In the genomic region with DNA sequence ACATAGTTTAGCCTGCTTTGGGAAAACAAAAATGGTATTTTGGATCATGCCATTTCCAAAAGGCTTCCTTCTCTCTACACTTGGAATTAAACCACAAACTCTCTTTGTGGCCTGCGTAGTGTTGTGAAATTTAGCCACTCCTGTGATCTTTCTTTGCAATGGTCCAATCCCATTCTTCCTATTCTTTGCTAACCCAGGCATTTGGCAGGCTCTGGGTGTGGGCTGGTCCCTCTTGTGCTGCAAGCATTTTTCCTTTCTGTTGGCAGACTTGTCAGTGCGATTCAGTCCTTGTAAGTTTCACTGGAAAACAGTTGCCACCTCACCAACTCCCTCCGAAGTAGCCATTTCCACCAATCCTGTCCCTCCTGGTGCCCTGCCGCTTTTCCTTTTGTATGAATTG, we compare ENCODE assay signal across 10 mouse cellular contexts. TPM values are rescaled to one million over a fixed set of nuclear protein-coding genes. Genes with fewer than 3 reads are reported as not detected.
DNase-seq lines count a peak whose midpoint lies in the region; ATAC-seq lines count a peak whose summit lies in the region.
"Had no signal": no experiment of that assay in that cellular context is flagged by ENCODE, and none has a peak within 500 bp of the region (broad histone marks: within the 10 kb centered on the region; RNA-seq: fewer than 3 reads in every experiment).

No protein-coding gene starts in this region.

- H3K27me3 ChIP-seq in kidney, embryonic 14.5 days (ENCODE audit: control insufficient read depth, insufficient read depth, low read length): no peaks in the 10 kb centered on the region
- H3K27me3 ChIP-seq: intestine, embryonic 15.5 days had no signal

- H3K4me1 ChIP-seq in kidney, embryonic 14.5 days (ENCODE audit: control insufficient read depth, insufficient read depth, low read length): no peaks in the 10 kb centered on the region
- H3K4me1 ChIP-seq: intestine, embryonic 15.5 days had no signal

- ATAC-seq in kidney, embryonic 14.5 days (ENCODE audit: low FRiP score, low TSS enrichment): no peak
- ATAC-seq in granulocyte monocyte progenitor cell, adult 5-6 weeks (replicated peaks; ENCODE audit: poor library complexity, severe bottlenecking): peak; percentile 72
- ATAC-seq: intestine, embryonic 15.5 days had no signal

- H3K4me2 ChIP-seq in kidney, embryonic 14.5 days (replicated peaks; ENCODE audit: low read depth, low read length): no peak overlapping the region
- H3K4me2 ChIP-seq: intestine, embryonic 15.5 days had no signal

- H3K27ac ChIP-seq in kidney, embryonic 14.5 days (ENCODE audit: low read depth, low read length): peak overlapping the region; percentile 74; the same call in 1 of the 2 replicates
- H3K27ac ChIP-seq: intestine, embryonic 15.5 days had no signal

- no peak overlapping the region for H3K4me3 ChIP-seq in kidney, embryonic 14.5 days (ENCODE audit: low read length)
- H3K4me3 ChIP-seq: intestine, embryonic 15.5 days had no signal

- DNase-seq in kidney, postnatal 10 days: no peak
- DNase-seq in urinary bladder, postnatal 36 days (ENCODE audit: low spot score in 2 of 2): peak; percentile 16 to 68
- no peak for DNase-seq in urinary bladder, postnatal 4 days (ENCODE audit: low spot score in 2 of 2)
- DNase-seq in telencephalon, adult 2 months (ENCODE audit: low read depth, low spot score): peak; percentile 57
- DNase-seq in embryo, embryonic 10 days (ENCODE audit: low spot score): no peak
- no peak for DNase-seq in natural killer cell, adult 2 months (ENCODE audit: low spot score in 2 of 2)
- DNase-seq: thymus, postnatal 25 days had no signal

- H3K36me3 ChIP-seq in kidney, embryonic 14.5 days (ENCODE audit: control insufficient read depth, insufficient read depth, low read length): peaks cover 53% of the 10 kb centered on the region

- 93% methylated on average over 4 of the region's 4 CpGs for WGBS in kidney, embryonic 14.5 days

- no peak overlapping the region for H3K9ac ChIP-seq in kidney, embryonic 14.5 days (ENCODE audit: low read depth, low read length)
- H3K9ac ChIP-seq: intestine, embryonic 15.5 days had no signal

- H3K9me3 ChIP-seq in kidney, embryonic 14.5 days (ENCODE audit: control insufficient read depth, low read length): no peaks in the 10 kb centered on the region
- H3K9me3 ChIP-seq: intestine, embryonic 15.5 days had no signal

RNA-seq across cellular contexts. Expression of a gene that starts 6.9 kb away (rescaled TPM):
- polyA plus RNA-seq in kidney, embryonic 14.5 days (2014; fragmentation: Nextera tagmentation; extraction: Ambion mirVana): 47.9 and 56.1 TPM in 2 replicates
- 15.8 and 38.5 TPM in 2 replicates for total RNA-seq in granulocyte monocyte progenitor cell, adult 5-6 weeks (2014; fragmentation: Nextera tagmentation)
- 20.7 and 36.9 TPM in 2 replicates for total RNA-seq in granulocyte monocyte progenitor cell, adult 5-6 weeks (2017)

RNA-seq across cellular contexts. Expression of a gene that starts 11.8 kb away (rescaled TPM):
- 11.9 and 24.5 TPM in 2 replicates for polyA plus RNA-seq in kidney, embryonic 14.5 days (2014; fragmentation: Nextera tagmentation; extraction: Ambion mirVana)
- 14.7 and 19.2 TPM in 2 replicates for total RNA-seq in granulocyte monocyte progenitor cell, adult 5-6 weeks (2014; fragmentation: Nextera tagmentation)
- 19.1 and 23.0 TPM in 2 replicates for total RNA-seq in granulocyte monocyte progenitor cell, adult 5-6 weeks (2017)

RNA-seq across cellular contexts. Expression of a gene that starts 25.8 kb away (rescaled TPM):
- polyA plus RNA-seq in kidney, embryonic 14.5 days (2014; fragmentation: Nextera tagmentation; extraction: Ambion mirVana): 35.8 and 68.8 TPM in 2 replicates
- 121 and 122 TPM in 2 replicates for total RNA-seq in granulocyte monocyte progenitor cell, adult 5-6 weeks (2014; fragmentation: Nextera tagmentation)
- 140 and 147 TPM in 2 replicates for total RNA-seq in granulocyte monocyte progenitor cell, adult 5-6 weeks (2017)

Comparison
In these comparisons a context has a peak if more than half of its experiments do, and no peak if none do; other contexts are left out.
1. DNase-seq: peak in urinary bladder, postnatal 36 days (2 of 2) and telencephalon, adult 2 months (single experiment); none in kidney, postnatal 10 days (single experiment), urinary bladder, postnatal 4 days (0 of 2), embryo, embryonic 10 days (single experiment) and natural killer cell, adult 2 months (0 of 2).